Mouse (Mus musculus) ovary, adult 10 weeks (tissue): Measurements from ENCODE around the gene Gstm5. TPM values are rescaled to one million over a fixed set of nuclear protein-coding genes. Genes with fewer than 3 reads are reported as not detected.

Experiments
- polyA plus RNA-seq: library from polyadenylated mRNA; stranded (reverse); fragments of 350-450 nt; fragmentation: Illumina TruSeq; extraction: RNeasy Lipid Tissue Mini Kit (QIAGEN cat#74804); gene quantifications from one replicate; pipeline ENCODE4 v1.2.3, GENCODE M21; 2014

Gstm5 gene
- 105 TPM for polyA plus RNA-seq

GRCm38 (mm10) chr3:107895720-107896569, at the start of gene Gstm5:
Gstm5 (plus strand) TSS chr3:107895821.

GRCm38 (mm10) chr3:107877005-107877404, 18.6 kb upstream of the Gstm5 start, which contains the start of gene Eps8l3:
Eps8l3 (plus strand) TSS chr3:107877229.

GRCm38 (mm10) chr3:107931670-107932069, 36.0 kb downstream of the Gstm5 start, which contains the start of gene Gstm7:
Gstm7 (minus strand) TSS chr3:107931817.

GRCm38 (mm10) chr3:107943239-107943990, 47.8 kb downstream of the Gstm5 start, which contains the start of gene Gstm6:
Gstm6 (minus strand) TSS chr3:107943749.

Other genes with a start within 250 kb of the Gstm5 start
- gene Ahcyl1, start 199.3 kb upstream of the Gstm5 start, polyA plus RNA-seq = 303 TPM
- gene Csf1, start 135.4 kb upstream of the Gstm5 start, polyA plus RNA-seq = 10.7 TPM
- 0.31 TPM for gene Eps8l3, start 18.6 kb upstream of the Gstm5 start, polyA plus RNA-seq
- 5.8 TPM for gene Gstm7, start 36.0 kb downstream of the Gstm5 start, polyA plus RNA-seq
- gene Gstm6, start 47.9 kb downstream of the Gstm5 start, polyA plus RNA-seq = 7.0 TPM
- gene Gstm3, start 73.5 kb downstream of the Gstm5 start, polyA plus RNA-seq = not detected
- gene Gstm2, start 90.6 kb downstream of the Gstm5 start, polyA plus RNA-seq = 319 TPM
- 56.8 TPM for gene Gstm1, start 122.2 kb downstream of the Gstm5 start, polyA plus RNA-seq
- gene Gstm4, start 149.1 kb downstream of the Gstm5 start, polyA plus RNA-seq = 1.4 TPM
- gene Ampd2, start 190.8 kb downstream of the Gstm5 start, polyA plus RNA-seq = 8.6 TPM
- gene Gnat2, start 197.0 kb downstream of the Gstm5 start, polyA plus RNA-seq = 1.00 TPM